38 mouse cellular contexts compared by ENCODE assay signal in genomic region chr5:134977837-134978236, GRCm38 (mm10). TPM values are rescaled to one million over a fixed set of nuclear protein-coding genes. Genes with fewer than 3 reads are reported as not detected.
"Had no signal": no experiment of that assay in that cellular context is flagged by ENCODE, and none has a peak within 500 bp of the region (broad histone marks: within the 10 kb centered on the region; RNA-seq: fewer than 3 reads in every experiment).

No protein-coding gene starts in this region.

- H3K4me1 ChIP-seq: limb, embryonic 10.5 days; limb, embryonic 12.5 days; limb, embryonic 13.5 days; limb, embryonic 15.5 days; midbrain, embryonic 10.5 days; midbrain, embryonic 12.5 days; midbrain, embryonic 13.5 days; midbrain, embryonic 15.5 days; neural tube, embryonic 12.5 days had no signal

- DNase-seq: left cerebral cortex, postnatal 4 days; liver; liver, embryonic 13.5 days; liver, postnatal 0 days; lung, adult 18-20 months; lung, adult 2 months; lung, embryonic 14.5 days; lung, postnatal 10 days; lung, postnatal 14 days; lung, postnatal 36 days; lung, postnatal 4 days; midbrain, embryonic 14.5 days had no signal

- H3K9ac ChIP-seq: limb, embryonic 12.5 days; limb, embryonic 13.5 days; limb, embryonic 15.5 days; liver, embryonic 12.5 days; liver, embryonic 13.5 days; liver, embryonic 14.5 days; liver, embryonic 15.5 days; liver, postnatal 0 days; lung, embryonic 14.5 days; lung, embryonic 15.5 days; midbrain, embryonic 12.5 days; midbrain, embryonic 13.5 days; midbrain, embryonic 15.5 days; neural tube, embryonic 12.5 days had no signal

- H3K4me3 ChIP-seq: limb, embryonic 10.5 days; limb, embryonic 12.5 days; limb, embryonic 13.5 days; limb, embryonic 15.5 days; liver, embryonic 12.5 days; liver, embryonic 13.5 days; liver, embryonic 15.5 days; lung, embryonic 15.5 days; megakaryocyte, embryonic 14.5 days; midbrain, embryonic 10.5 days; midbrain, embryonic 12.5 days; midbrain, embryonic 13.5 days; midbrain, embryonic 15.5 days; myocyte; neural tube, embryonic 12.5 days had no signal

- H3K36me3 ChIP-seq: limb, embryonic 10.5 days; limb, embryonic 12.5 days; limb, embryonic 13.5 days; limb, embryonic 15.5 days; liver, embryonic 12.5 days; liver, embryonic 13.5 days; liver, embryonic 15.5 days; lung, embryonic 15.5 days; midbrain, embryonic 10.5 days; midbrain, embryonic 12.5 days; midbrain, embryonic 13.5 days; midbrain, embryonic 15.5 days; neural tube, embryonic 12.5 days had no signal

- H3K27ac ChIP-seq: limb, embryonic 10.5 days; limb, embryonic 12.5 days; limb, embryonic 13.5 days; limb, embryonic 15.5 days; liver, embryonic 12.5 days; liver, embryonic 13.5 days; liver, embryonic 14.5 days; lung, embryonic 15.5 days; macrophage; midbrain, embryonic 10.5 days; midbrain, embryonic 12.5 days; midbrain, embryonic 13.5 days; midbrain, embryonic 15.5 days; neural tube, embryonic 12.5 days had no signal

- H3K27me3 ChIP-seq: limb, embryonic 12.5 days; limb, embryonic 13.5 days; limb, embryonic 15.5 days; liver, embryonic 12.5 days; liver, embryonic 13.5 days; liver, embryonic 15.5 days; lung, embryonic 15.5 days; midbrain, embryonic 12.5 days; midbrain, embryonic 13.5 days; midbrain, embryonic 15.5 days; neural tube, embryonic 12.5 days had no signal

- H3K9me3 ChIP-seq: limb, embryonic 10.5 days; limb, embryonic 12.5 days; limb, embryonic 13.5 days; limb, embryonic 15.5 days; liver, embryonic 12.5 days; liver, embryonic 13.5 days; liver, embryonic 15.5 days; lung, embryonic 15.5 days; megakaryocyte, embryonic 14.5 days; midbrain, embryonic 10.5 days; midbrain, embryonic 12.5 days; midbrain, embryonic 13.5 days; midbrain, embryonic 15.5 days; neural tube, embryonic 12.5 days had no signal

RNA-seq across cellular contexts. Expression of gene Cldn3, which starts 8.2 kb away (rescaled TPM):
- total RNA-seq: megakaryocyte progenitor cell, adult 5-6 weeks; megakaryocyte, adult 5-6 weeks; megakaryocyte-erythroid progenitor cell, adult 5-6 weeks; monocyte, adult 5-6 weeks had no signal
- polyA plus RNA-seq: macrophage, myocyte had no signal

RNA-seq across cellular contexts. Expression of gene Cldn4, which starts 31.1 kb away (rescaled TPM):
- total RNA-seq: left cerebral cortex, postnatal 10 days; left cerebral cortex, postnatal 14 days; left cerebral cortex, postnatal 25 days; left cerebral cortex, postnatal 36 days; megakaryocyte progenitor cell, adult 5-6 weeks; megakaryocyte, adult 5-6 weeks; megakaryocyte-erythroid progenitor cell, adult 5-6 weeks; monocyte, adult 5-6 weeks had no signal
- polyA plus RNA-seq: macrophage; midbrain, embryonic 13.5 days; midbrain, embryonic 14.5 days; midbrain, embryonic 15.5 days; midbrain, embryonic 16.5 days; midbrain, postnatal 0 days; myocyte had no signal

RNA-seq across cellular contexts. Expression of gene Mettl27, which starts 45.7 kb away (rescaled TPM):
- total RNA-seq: monocyte, adult 5-6 weeks had no signal
